Mouse (Mus musculus) retina, embryonic 14.5 days (tissue): ENCODE measurements around the gene Wwtr1.

Experiments used
- DNase-seq: peaks from one replicate; pipeline ENCODE4 v3.0.0-alpha.2; 2015; ENCODE audit warnings: low spot score

Wwtr1 gene

GRCm38 (mm10) chr3:57511816-57512586 lies 63.7 kb downstream of the Wwtr1 start:
- peak; percentile 10 for DNase-seq

- no peak for DNase-seq
Measured at GRCm38 (mm10) chr3:57509945-57510675, 65.6 kb downstream of the Wwtr1 start.

GRCm38 (mm10) chr3:57505991-57506390 lies 69.7 kb downstream of the Wwtr1 start:
- no peak for DNase-seq

GRCm38 (mm10) chr3:57504756-57505155 lies 71.0 kb downstream of the Wwtr1 start:
- no peak for DNase-seq

DNA sequence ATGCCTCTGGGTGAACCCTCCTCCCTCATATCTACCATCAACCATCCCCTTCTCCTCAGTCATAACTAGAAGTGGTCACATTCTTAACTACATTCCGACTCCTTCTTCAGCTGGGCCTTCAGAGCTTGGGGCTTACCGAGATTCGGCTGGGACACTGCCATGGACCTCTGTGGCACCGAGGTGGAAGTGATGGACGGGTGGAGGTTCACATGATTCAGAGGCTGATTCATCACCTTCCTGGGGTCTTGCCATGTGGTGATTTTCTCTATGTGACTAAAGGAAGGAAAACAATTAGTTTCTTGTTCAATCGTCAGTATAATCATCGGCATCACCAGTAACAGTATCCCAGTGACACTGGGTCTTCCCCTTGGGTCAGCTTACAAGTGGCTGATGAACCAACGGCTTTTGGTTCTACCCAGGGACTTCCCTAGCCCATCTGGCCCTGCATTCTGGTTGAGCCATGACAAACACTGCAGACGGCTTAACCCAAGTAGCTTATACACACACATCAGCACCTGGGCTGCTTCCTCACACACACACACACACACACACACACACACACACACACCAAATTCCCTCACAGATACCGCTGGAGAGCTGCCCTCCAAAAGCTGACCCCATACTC lies 74.0 kb downstream of the Wwtr1 start:
- DNase-seq: no peak

- DNase-seq: no peak
Measured at GRCm38 (mm10) chr3:57500846-57501245, 74.9 kb downstream of the Wwtr1 start.

- no peak for DNase-seq
Measured at GRCm38 (mm10) chr3:57497791-57498190, 77.9 kb downstream of the Wwtr1 start.

- no peak for DNase-seq
Measured at GRCm38 (mm10) chr3:57496428-57496827, 79.3 kb downstream of the Wwtr1 start.

GRCm38 (mm10) chr3:57487455-57488153 lies 88.1 kb downstream of the Wwtr1 start:
- DNase-seq: no peak

DNA sequence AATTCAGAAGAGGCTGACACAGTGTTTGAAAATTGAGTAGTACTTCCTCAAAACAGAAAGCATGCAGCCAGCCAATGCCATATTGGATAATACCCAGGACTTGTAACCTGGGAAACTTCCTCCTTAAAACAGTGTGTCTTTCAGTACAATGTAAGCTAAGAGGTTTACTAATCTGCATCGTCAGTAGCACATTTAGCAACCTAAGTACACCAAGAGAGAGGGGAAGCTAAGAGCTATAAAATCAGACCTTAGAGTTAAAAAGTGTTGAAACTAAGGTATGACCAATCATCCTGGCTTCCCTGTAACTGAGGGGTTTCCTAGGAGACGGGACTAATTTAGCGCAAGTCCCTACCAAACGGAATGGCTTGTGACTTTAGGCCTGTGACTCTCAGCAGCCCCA lies 89.6 kb downstream of the Wwtr1 start:
- DNase-seq: no peak

- DNase-seq: no peak
Measured at GRCm38 (mm10) chr3:57481981-57482380, 93.7 kb downstream of the Wwtr1 start.

DNA sequence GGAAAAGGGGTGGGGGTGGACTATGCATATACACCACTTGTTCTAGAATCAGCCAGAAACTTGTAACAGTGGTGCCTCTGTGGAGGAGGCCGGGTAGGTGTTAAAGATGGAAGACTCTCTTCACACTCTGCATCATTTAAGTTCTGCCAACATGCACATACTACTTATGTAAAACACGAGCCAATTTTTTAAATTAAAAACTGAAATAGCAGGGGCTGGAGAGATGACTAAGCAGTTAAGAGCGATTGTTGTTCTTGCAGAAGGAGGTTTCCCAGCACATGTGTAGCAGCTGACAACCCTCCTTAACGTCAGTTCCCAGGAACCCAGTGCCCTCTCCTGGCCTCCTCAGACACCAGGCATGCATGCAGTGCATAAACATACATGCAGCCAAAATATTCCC lies 95.1 kb downstream of the Wwtr1 start:
- DNase-seq: no peak

DNA sequence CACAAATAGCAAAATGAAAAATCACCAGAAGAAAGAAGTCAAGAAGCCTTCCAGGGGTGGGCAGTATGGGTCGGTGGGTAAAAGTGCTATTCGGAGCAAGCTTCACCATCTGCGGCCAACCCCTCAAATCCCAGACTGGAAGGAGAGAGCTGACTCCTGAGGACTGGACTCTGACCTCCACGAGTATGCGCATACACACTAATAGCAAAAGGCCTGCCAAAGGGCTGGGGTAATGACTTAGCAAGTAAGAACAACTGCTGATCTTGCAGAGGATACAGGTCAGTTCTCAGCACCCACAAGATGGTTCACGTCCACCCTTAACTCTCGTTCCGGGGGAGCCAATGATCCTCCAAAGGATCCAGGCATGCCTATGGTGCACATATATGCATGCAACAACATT lies 101.3 kb downstream of the Wwtr1 start:
- DNase-seq: no peak

DNA sequence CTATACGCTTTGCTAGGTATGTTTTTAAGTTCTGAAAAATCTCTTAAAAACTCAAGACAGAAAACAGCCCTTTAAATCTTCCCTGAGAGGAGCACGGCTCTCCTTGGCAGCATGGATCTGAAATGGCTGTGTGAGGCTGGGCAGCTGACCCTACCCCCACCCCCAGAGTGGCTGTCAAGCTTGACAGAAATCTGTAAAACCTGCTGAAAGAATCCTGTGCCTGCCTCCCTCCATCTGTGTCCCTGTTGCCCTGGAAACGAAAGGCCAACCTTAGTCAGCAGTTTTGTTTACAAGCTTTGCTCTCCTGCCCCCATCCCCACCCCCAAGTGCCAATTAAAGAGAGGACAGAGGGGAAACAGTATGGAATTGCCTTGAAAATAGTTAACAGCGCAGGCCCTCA lies 103.3 kb downstream of the Wwtr1 start:
- peak; percentile 69 for DNase-seq

- peak; percentile 47 for DNase-seq
Measured at GRCm38 (mm10) chr3:57470981-57471601, 104.6 kb downstream of the Wwtr1 start.

GRCm38 (mm10) chr3:57470326-57470725 lies 105.4 kb downstream of the Wwtr1 start:
- DNase-seq: peak; percentile 78

- DNase-seq: no peak
Measured at GRCm38 (mm10) chr3:57469325-57469724, 106.4 kb downstream of the Wwtr1 start.

- peak; percentile 44 for DNase-seq
Measured at GRCm38 (mm10) chr3:57466289-57466688, 109.4 kb downstream of the Wwtr1 start.

- no peak for DNase-seq
Measured at GRCm38 (mm10) chr3:57463302-57463701, 112.4 kb downstream of the Wwtr1 start.

DNA sequence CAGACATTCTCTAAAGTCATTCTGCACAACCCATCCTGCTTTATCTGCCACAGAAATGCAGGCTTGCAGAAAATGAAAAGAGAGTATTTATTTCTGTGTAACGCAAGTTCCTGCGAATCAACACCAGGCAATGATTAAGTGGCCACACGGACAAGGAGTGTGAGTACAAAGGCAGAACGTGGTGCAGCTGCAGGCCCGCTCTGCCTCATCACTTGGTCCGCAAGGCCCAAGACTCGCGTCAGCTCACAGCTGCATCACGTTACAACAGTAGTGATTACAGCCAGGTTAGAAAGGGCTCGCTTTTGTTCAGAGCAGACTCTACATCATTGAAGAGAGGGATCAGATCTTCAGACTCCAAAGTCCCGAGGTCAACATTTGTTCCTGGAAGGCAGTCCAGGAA lies 117.1 kb downstream of the Wwtr1 start:
- DNase-seq: no peak

DNA sequence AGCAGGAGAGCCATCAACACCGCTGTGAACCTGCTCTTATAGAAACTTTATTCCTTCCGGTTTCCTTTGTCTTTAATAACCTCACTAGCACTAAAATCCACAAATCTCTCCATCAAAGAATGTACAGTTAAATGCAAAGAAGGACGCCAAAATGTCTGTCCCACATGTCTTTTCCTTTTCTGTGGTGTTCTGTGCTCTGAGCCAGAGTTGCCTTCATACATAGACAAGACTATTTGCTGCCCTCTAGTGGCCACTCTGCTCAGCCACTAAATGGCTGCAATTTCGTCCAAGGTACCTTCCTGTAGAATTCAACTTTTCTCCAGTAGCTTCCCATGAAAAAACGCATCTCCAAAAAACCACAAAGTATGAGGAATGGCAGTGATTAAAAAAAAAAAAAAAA lies 127.3 kb downstream of the Wwtr1 start:
- peak; percentile 92 for DNase-seq

- no peak for DNase-seq
Measured at GRCm38 (mm10) chr3:57447889-57448288, 127.8 kb downstream of the Wwtr1 start.
